17 mouse cellular contexts compared by ENCODE assay signal in the genomic region with DNA sequence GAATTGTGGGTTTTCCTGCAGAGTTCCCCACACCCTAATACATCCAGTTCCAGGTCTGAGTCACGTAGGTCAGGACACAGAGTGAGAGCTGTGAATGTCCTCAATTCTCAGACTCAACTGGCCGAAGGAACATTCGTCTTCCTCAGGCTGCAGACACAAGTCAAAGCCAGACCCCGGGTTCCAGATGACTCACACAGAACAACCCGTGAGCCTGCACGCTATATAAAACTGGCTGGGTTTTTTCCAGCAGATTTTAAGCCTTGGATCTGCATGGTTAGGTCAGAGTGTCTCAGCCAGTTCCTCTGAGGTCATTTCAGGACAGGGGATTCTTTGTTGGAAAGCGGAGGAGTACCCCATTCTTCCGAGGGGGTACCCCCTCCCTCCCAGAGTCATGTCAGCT.
DNase-seq lines count a peak whose midpoint lies in the region; ATAC-seq and TF ChIP-seq lines count a peak whose summit lies in the region.
"Had no signal": no experiment of that assay in that cellular context is flagged by ENCODE, and none has a peak within 500 bp of the region (broad histone marks: within the 10 kb centered on the region; RNA-seq: fewer than 3 reads in every experiment).

No protein-coding gene starts in this region.

- no peak overlapping the region for H3K4me3 ChIP-seq in forebrain, embryonic 12.5 days (replicated peaks)
- no peak overlapping the region for H3K4me3 ChIP-seq in forebrain, embryonic 10.5 days
- no peak overlapping the region for H3K4me3 ChIP-seq in lung, postnatal 0 days (ENCODE audit: low read depth, low read length)
- no peak overlapping the region for H3K4me3 ChIP-seq in hindbrain, embryonic 14.5 days (replicated peaks; ENCODE audit: low read length)
- H3K4me3 ChIP-seq: gastrocnemius, adult 2 months; left cerebral cortex, adult 2 months; myocyte had no signal

- TF ChIP-seq CTCF in lung, postnatal 0 days (IDR thresholded peaks at IDR 0.05) = no peak

- H3K36me3 ChIP-seq in forebrain, embryonic 12.5 days (replicated peaks) = no peaks in the 10 kb centered on the region
- no peaks in the 10 kb centered on the region for H3K36me3 ChIP-seq in forebrain, embryonic 10.5 days (replicated peaks)
- H3K36me3 ChIP-seq in lung, postnatal 0 days (ENCODE audit: insufficient read depth, low read length) = no peaks in the 10 kb centered on the region
- H3K36me3 ChIP-seq in hindbrain, embryonic 14.5 days (replicated peaks; ENCODE audit: control insufficient read depth, insufficient read depth) = no peaks in the 10 kb centered on the region
- H3K36me3 ChIP-seq: heart, embryonic 10.5 days had no signal

- peak overlapping the region; percentile 59 for H3K27ac ChIP-seq in forebrain, embryonic 12.5 days
- H3K27ac ChIP-seq in forebrain, embryonic 10.5 days = no peak overlapping the region
- H3K27ac ChIP-seq in lung, postnatal 0 days (ENCODE audit: low read length) = no peak overlapping the region
- H3K27ac ChIP-seq in hindbrain, embryonic 14.5 days = peak overlapping the region; percentile 44; the same call in 1 of the 2 replicates
- H3K27ac ChIP-seq: gastrocnemius, adult 2 months; heart, embryonic 10.5 days; left cerebral cortex, adult 2 months had no signal

- ATAC-seq in forebrain, embryonic 12.5 days (ENCODE audit: low FRiP score) = no peak
- peak; percentile 11; the same call in 1 of the 2 replicates for ATAC-seq in lung, postnatal 0 days
- no peak for ATAC-seq in hindbrain, embryonic 14.5 days (ENCODE audit: low FRiP score)
- ATAC-seq: intestine, embryonic 16.5 days had no signal

- peaks cover 28% of the 10 kb centered on the region for H3K4me1 ChIP-seq in forebrain, embryonic 12.5 days
- H3K4me1 ChIP-seq in forebrain, embryonic 10.5 days = peaks cover 28% of the 10 kb centered on the region
- no peaks in the 10 kb centered on the region for H3K4me1 ChIP-seq in lung, postnatal 0 days (ENCODE audit: insufficient read depth, low read depth, low read length)
- H3K4me1 ChIP-seq in hindbrain, embryonic 14.5 days (replicated peaks; ENCODE audit: control insufficient read depth, insufficient read depth, low read length) = peaks cover 24% of the 10 kb centered on the region

- peaks cover 4% of the 10 kb centered on the region; the same call in 1 of the 2 replicates for H3K27me3 ChIP-seq in forebrain, embryonic 12.5 days
- peaks cover 26% of the 10 kb centered on the region; the same call in 1 of the 2 replicates for H3K27me3 ChIP-seq in forebrain, embryonic 10.5 days (ENCODE audit: poor library complexity, severe bottlenecking)
- no peaks in the 10 kb centered on the region for H3K27me3 ChIP-seq in lung, postnatal 0 days (replicated peaks; ENCODE audit: insufficient read depth, low read length)
- no peaks in the 10 kb centered on the region for H3K27me3 ChIP-seq in hindbrain, embryonic 14.5 days (ENCODE audit: control insufficient read depth, insufficient read depth, low read length)

- H3K9ac ChIP-seq in forebrain, embryonic 12.5 days = no peak overlapping the region
- no peak overlapping the region for H3K9ac ChIP-seq in lung, postnatal 0 days (replicated peaks; ENCODE audit: low read depth)
- no peak overlapping the region for H3K9ac ChIP-seq in hindbrain, embryonic 14.5 days

- H3K9me3 ChIP-seq in forebrain, embryonic 12.5 days = peaks cover 4% of the 10 kb centered on the region
- H3K9me3 ChIP-seq in forebrain, embryonic 10.5 days = peaks cover under 1% of the 10 kb centered on the region; the same call in 1 of the 2 replicates
- H3K9me3 ChIP-seq in lung, postnatal 0 days (ENCODE audit: low read length) = no peaks in the 10 kb centered on the region
- no peaks in the 10 kb centered on the region for H3K9me3 ChIP-seq in hindbrain, embryonic 14.5 days (ENCODE audit: control insufficient read depth, low read length)

- no peak overlapping the region for H3K4me2 ChIP-seq in forebrain, embryonic 12.5 days
- no peak overlapping the region for H3K4me2 ChIP-seq in lung, postnatal 0 days (replicated peaks; ENCODE audit: low read depth, low read length)
- H3K4me2 ChIP-seq in hindbrain, embryonic 14.5 days (replicated peaks) = no peak overlapping the region

- 90% methylated on average over 8 of the region's 8 CpGs for WGBS in forebrain, embryonic 12.5 days
- 92% methylated on average over 8 of the region's 8 CpGs for WGBS in forebrain, embryonic 10.5 days
- 63% methylated on average over 8 of the region's 8 CpGs for WGBS in lung, postnatal 0 days
- 81% methylated on average over 8 of the region's 8 CpGs for WGBS in hindbrain, embryonic 14.5 days

- no peak for TF ChIP-seq EP300 in lung, postnatal 0 days (IDR thresholded peaks at IDR 0.05)

- no peak for DNase-seq in forebrain, embryonic 10.5 days (ENCODE audit: extremely low spot score, low spot score)
- DNase-seq in lung, postnatal 0 days (ENCODE audit: low spot score) = no peak
- no peak for DNase-seq in lung, postnatal 14 days
- DNase-seq in adrenal gland, postnatal 10 days = peak; percentile 18
- DNase-seq in hindbrain, embryonic 14.5 days (ENCODE audit: low spot score) = no peak
- no peak for DNase-seq in thymus, adult 18-20 months
- no peak for DNase-seq in embryo, embryonic 10.5 days (ENCODE audit: low spot score)
- DNase-seq: cerebellum, postnatal 10 days; gastrocnemius, adult 2 months; lung, adult 2 months; right cerebral cortex, postnatal 4 days; thymus, postnatal 36 days had no signal

Comparison
In these comparisons a context has a peak if more than half of its experiments do, and no peak if none do; other contexts are left out.
1. H3K27ac ChIP-seq: peak in forebrain, embryonic 12.5 days (single experiment) and hindbrain, embryonic 14.5 days (single experiment); none in forebrain, embryonic 10.5 days (single experiment) and lung, postnatal 0 days (single experiment).